Mouse (Mus musculus): ENCODE data around the gene Mtln.

Mtln gene

GRCm38 (mm10) chr2:127754113-127754512 lies 38.2 kb downstream of the Mtln start:
- DNase-seq (ENCODE audit: low read depth) = no peak

GRCm38 (mm10) chr2:127751849-127752610 lies 40.3 kb downstream of the Mtln start:
- DNase-seq (ENCODE audit: low read depth) = no peak

DNA sequence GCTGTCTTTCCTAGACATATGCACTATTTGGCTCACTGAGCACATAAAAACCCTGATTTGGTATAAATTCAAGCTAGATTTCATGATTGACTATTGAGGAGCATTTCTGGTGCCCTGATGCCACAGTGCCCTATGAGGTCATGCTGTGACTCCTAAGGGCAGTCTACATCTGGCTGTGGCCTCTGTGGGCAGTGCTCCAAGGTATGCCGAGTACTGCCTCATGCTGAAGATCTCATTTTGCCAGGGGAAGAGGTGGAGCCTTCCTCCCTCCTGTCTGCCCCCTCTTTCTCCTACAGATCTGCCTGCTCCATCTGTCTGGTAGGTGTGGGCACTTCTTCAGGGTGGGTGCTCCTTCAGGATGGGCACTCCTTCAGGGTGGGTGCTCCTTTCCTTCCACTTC lies 42.9 kb downstream of the Mtln start:
- DNase-seq (ENCODE audit: low read depth) = no peak

DNA sequence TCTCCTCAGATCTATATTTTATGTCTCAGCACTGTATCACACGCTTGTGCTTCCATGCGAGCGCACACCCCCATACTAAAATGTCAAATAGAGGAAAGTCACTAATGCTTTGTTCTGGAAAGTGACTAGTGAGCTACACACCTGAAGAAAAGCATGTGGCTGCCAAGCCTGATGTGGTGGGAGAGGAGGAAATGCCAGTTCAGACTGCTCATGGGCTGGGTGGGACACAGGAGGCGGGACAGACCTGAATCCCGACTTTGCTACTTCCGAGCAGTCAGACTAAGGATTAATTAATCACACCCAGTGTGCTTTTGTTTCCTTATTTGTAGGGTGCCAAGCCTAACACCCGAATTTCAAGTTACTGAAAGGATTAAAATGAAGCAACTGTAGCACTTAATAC lies 44.0 kb downstream of the Mtln start:
- no peak for DNase-seq (ENCODE audit: low read depth)

GRCm38 (mm10) chr2:127742637-127743036 lies 49.7 kb downstream of the Mtln start:
- DNase-seq (ENCODE audit: low read depth) = no peak

Data from NIH3T3 (cell line).